Mouse (Mus musculus): ENCODE results near the gene Cntn4.

DNA sequence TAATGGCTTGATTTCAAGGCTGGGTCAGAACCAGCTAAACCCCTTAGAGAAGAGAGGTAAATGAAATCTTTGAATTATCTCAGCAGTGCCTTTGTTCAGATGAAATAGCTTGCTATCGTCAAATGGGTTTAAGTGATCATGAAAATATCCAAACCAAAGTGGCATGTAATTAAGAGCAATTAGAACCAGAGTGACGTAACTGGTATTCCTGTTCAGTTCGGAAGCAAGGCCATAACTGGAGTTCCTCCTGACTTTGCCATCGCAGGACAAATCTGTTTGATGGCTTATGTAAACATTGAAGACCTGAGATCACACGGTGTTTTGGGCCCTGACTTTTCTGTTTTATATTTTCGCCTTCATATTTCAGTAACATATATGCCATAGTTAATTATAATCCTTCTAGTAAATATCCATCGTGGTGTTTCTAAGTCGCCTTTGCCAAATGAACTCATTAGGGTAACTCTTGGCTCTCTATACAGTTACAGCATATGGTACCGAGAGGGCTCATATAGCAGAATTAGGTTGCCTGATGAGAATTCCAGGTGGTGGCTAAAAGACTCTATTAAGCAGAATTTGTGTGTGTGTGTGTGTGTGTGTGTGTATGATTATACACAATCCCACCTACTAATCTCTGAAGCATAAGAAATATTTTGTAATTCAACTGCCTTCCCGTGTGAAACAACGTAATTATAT lies 889.6 kb downstream of the Cntn4 start:
- TF ChIP-seq CTCF (IDR thresholded peaks at IDR 0.05; ENCODE audit: low read depth) (no peak), EP300 (optimal IDR thresholded peaks at IDR 0.05) (no peak)
